Mouse (Mus musculus): ENCODE measurements at regions not wholly inside any gene's neighbourhood (a gene's known extent, or its start where the extent isn't known, plus 50 kb on each side); places are given as distances from the start of the nearest gene placed in this dataset.

- intact Hi-C loops (cut with DNase I): no loop called here
Observed at GRCm38 (mm10) chr14:76617447-76617846, 60.8 kb upstream of the Serp2 start.

DNA sequence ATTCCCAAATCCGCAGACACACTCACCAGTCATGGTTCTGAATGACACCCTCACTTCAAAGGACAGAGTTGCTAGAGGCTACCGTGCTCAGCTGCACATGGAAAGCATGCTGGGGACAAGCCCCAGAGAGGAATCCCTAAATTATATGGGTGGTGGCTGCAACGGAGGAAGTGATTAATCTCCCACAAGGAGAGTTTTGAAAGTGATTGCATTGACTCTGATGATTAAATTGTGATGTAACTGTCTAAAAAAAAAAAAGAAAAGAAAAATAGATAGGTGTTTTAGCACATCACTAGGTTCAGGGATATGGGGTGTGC, 59.6 kb upstream of the Serp2 start:
- intact Hi-C loops (cut with DNase I): no loop called here

DNA sequence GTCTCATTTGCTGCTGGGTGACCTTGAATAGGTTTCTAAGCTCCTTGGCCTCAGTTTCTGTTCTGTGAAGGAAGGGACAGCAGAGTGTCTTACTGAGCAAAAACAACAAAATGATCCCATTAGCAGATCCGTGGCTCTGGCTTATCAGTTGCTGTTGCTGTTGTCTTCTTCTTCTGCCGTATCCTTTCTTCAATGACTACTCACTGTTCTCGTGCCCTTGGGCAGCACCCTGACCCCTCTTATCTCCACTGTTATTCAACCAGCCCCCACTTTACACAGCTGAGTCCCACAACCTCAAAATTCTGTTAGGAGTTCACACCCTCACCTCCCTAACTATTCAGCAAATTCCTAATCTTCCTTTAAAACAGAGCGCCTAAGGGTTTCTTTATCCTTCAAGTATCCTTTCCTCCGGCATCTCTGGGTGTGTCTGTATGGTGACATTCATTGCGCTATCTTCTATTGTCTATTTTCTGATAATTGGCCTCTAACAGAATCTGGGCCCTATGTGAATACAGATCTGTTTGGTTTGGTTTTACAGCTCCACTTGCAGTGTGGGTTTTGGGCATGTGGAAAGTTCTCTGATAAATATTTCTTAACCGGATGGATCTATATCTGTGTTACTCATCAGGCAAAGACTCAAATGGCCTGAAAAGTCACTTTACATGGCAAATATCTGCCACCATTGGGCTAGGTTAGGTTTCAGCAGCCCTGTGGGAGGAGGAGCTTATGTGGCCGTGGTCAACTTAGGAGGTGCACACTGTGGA, 59.1 kb upstream of the Serp2 start:
- intact Hi-C loops (cut with DNase I): no loop called here

- intact Hi-C loops (cut with DNase I): no loop called here
Observed at GRCm38 (mm10) chr14:76615182-76615581, 58.5 kb upstream of the Serp2 start.

GRCm38 (mm10) chr14:76614682-76615081, 58.0 kb upstream of the Serp2 start:
- intact Hi-C loops (cut with DNase I): no loop called here

DNA sequence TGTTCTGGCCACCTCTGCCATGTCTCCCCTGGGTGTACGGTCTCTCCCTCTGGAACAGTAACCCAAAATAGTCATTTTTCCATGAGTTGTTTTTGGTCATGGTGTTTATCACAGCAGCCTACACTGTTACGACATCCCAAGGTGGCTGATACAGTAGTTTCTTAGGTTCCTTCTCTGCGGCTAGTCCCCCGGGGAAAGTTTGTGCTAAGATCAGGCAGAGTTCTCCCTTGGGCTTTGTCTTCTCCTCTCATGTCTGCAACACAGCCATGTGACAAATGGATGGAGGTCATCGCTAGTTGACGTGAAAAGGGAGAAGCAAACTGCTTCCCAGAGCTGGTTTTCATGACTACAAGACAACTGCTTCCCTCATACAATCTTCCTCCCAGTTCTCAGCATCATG, 56.9 kb upstream of the Serp2 start:
- intact Hi-C loops (cut with DNase I): no loop called here

DNA sequence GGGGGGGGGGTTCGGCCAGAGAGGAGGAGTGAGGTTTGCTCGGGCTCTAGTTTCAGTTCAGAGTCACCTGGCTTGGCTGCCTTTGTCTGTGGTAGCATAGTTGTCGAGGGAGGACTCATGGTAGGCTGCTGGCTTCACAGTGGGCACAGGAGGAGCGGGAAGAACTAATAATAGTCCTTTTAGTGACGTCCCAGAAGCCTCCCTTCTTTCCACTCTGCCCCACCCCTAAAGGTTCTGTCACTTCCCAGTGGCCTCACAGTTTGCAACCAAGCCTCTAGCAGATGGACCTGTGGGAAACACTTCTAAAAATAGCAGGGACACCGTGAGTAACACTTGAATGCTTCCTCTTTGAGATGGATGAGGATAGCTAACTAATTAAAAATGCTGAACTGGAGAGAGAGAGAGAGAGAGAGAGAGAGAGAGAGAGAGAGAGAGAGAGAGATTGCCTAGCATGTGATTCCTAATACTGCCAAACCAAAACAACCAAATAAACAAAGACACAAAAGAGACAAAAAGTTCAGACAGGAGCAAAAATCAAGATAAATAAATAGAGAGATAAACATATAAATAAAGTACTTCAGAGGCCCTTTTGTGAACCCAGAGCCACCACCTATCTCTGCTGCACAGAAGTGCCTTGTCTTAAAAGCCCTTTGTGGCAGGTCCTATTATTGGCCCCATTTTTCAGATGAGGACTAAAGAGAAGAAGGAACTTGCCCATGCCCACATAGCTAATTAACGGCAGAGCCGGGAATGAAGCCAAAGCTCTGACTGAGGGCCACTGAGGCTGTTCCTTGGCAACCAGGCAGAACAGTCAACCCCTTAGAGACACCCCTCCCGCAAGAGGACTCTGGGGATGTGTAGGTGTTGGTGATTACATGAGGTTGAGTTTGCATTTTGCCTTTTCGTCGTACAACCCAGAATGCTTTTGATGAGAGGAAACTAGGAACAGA, 54.0 kb upstream of the Serp2 start:
- intact Hi-C loops (cut with DNase I): no loop called here
